Mouse (Mus musculus): ENCODE data around the gene Icosl. TPM values are rescaled to one million over a fixed set of nuclear protein-coding genes. Genes with fewer than 3 reads are reported as not detected.

Gene Icosl
- polyA plus RNA-seq (2017; shearing (Covaris generic)), result 10.6 TPM

GRCm38 (mm10) chr10:78069101-78070011 is at the start of gene Icosl:
Icosl (plus strand) TSS chr10:78069302.

GRCm38 (mm10) chr10:78041647-78042046 is 27.5 kb upstream of the Icosl start, which contains the start of gene Dnmt3l:
Dnmt3l (plus strand) TSS chr10:78041947.

GRCm38 (mm10) chr10:78043406-78043836 is 25.7 kb upstream of the Icosl start, which contains the start of gene Aire:
Aire (minus strand) TSS chr10:78043610.

Other genes with a start within 250 kb of the Icosl start
- not detected for gene Krtap10-4, start 242.2 kb upstream of the Icosl start, polyA plus RNA-seq (2017; shearing (Covaris generic))
- gene Krtap10-10, start 233.4 kb upstream of the Icosl start, polyA plus RNA-seq (2017; shearing (Covaris generic)), result not detected
- not detected for gene Gm36176, start 222.5 kb upstream of the Icosl start, polyA plus RNA-seq (2017; shearing (Covaris generic))
- gene Gm10318, start 216.4 kb upstream of the Icosl start, polyA plus RNA-seq (2017; shearing (Covaris generic)), result not detected
- gene Gm3285, start 207.3 kb upstream of the Icosl start, polyA plus RNA-seq (2017; shearing (Covaris generic)), result not detected
- not detected for gene Lrrc3, start 166.8 kb upstream of the Icosl start, polyA plus RNA-seq (2017; shearing (Covaris generic))
- 0.53 TPM for gene Trpm2, start 98.7 kb upstream of the Icosl start, polyA plus RNA-seq (2017; shearing (Covaris generic))
- 11.0 TPM for gene 1810043G02Rik, start 90.8 kb upstream of the Icosl start, polyA plus RNA-seq (2017; shearing (Covaris generic))
- gene Pfkl, start 59.2 kb upstream of the Icosl start, polyA plus RNA-seq (2017; shearing (Covaris generic)), result 98.7 TPM
- not detected for gene Dnmt3l, start 27.4 kb upstream of the Icosl start, polyA plus RNA-seq (2017; shearing (Covaris generic))
- 0.27 TPM for gene Aire, start 25.7 kb upstream of the Icosl start, polyA plus RNA-seq (2017; shearing (Covaris generic))
- gene D10Jhu81e, start 100.5 kb downstream of the Icosl start, polyA plus RNA-seq (2017; shearing (Covaris generic)), result 88.9 TPM
- gene Pwp2, start 115.8 kb downstream of the Icosl start, polyA plus RNA-seq (2017; shearing (Covaris generic)), result 35.2 TPM
- 4.2 TPM for gene Trappc10, start 175.3 kb downstream of the Icosl start, polyA plus RNA-seq (2017; shearing (Covaris generic))

All from CD4-positive, CD25-positive, alpha-beta regulatory T cell, adult 9 weeks (primary cell).